Mouse (Mus musculus): Measurements from ENCODE around the gene Tmod3. TPM values are rescaled to one million over a fixed set of nuclear protein-coding genes. Genes with fewer than 3 reads are reported as not detected.
"Not testable (repeated sequence)": the region's sequence is repeated elsewhere in the genome, so short reads cannot be mapped to it uniquely, and the experiment has no call there.

Tmod3 gene
- polyA plus RNA-seq, 1 experiment from 2014 or later = 65.5 TPM

DNA sequence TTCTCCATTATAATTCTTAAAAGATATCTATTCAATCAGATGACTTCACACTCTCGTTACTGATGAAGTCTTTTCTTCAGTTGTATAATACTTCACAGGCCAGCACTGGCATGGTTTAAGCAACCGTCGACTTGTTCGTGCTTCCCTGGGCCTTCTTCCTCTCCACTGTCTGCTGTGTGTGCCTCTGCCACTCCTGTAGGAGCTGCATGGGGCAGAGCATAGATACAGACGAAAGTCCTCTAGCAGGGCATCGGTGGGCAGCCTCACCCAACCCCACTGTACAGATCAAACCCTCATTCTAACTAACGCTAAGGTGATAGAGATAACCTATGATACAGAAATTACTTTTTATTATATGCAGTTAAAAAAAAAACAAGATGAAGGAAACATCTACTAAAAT, 60.9 kb downstream of the Tmod3 start:
- Histone ChIP-seq H3K9ac (ENCODE audit: low read depth, low read length) (no peak overlapping the region), H3K36me3 (ENCODE audit: control insufficient read depth, insufficient read depth) (peaks cover 59% of the 10 kb centered on the region), H3K27ac (ENCODE audit: low read depth, low read length) (no peak overlapping the region), H3K9me3 (ENCODE audit: control insufficient read depth) (no peaks in the 10 kb centered on the region), H3K4me2 (replicated peaks; ENCODE audit: low read depth) (no peak overlapping the region), H3K27me3 (replicated peaks; ENCODE audit: control insufficient read depth, insufficient read depth, low read length) (no peaks in the 10 kb centered on the region), H3K4me3 (ENCODE audit: low read depth, low read length) (no peak overlapping the region), H3K4me1 (replicated peaks; ENCODE audit: control insufficient read depth, insufficient read depth, low read length) (no peaks in the 10 kb centered on the region)
- 86% methylated on average over 7 of the region's 7 CpGs for WGBS
- TF ChIP-seq CTCF (IDR thresholded peaks at IDR 0.05; ENCODE audit: low read depth) = no peak
- no peak for ATAC-seq

DNA sequence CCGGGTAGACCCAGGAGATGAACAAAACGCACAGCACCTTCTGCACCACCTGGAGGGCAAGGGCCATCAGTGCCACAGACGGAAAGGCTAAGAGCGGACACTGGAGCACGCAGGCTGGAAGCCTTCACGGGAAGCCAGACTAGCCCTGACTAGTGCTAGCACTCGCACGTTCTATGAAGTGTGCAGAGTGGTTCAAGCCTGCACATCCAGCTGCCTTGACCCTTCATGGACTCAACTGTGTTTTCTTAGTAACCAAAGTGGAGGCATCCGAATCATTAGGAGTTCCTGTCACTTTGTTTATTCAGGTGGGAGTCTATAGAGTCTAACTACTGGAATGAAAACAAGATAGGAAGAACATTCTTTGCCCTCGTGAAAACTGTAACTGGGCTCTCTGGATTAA, 63.5 kb downstream of the Tmod3 start:
- H3K36me3 ChIP-seq (ENCODE audit: control insufficient read depth, insufficient read depth) = peaks cover 34% of the 10 kb centered on the region
- H3K9ac ChIP-seq (ENCODE audit: low read depth, low read length) = no peak overlapping the region
- no peaks in the 10 kb centered on the region for H3K4me1 ChIP-seq (replicated peaks; ENCODE audit: control insufficient read depth, insufficient read depth, low read length)
- ATAC-seq = no peak
- H3K27ac ChIP-seq (ENCODE audit: low read depth, low read length) = no peak overlapping the region
- H3K4me2 ChIP-seq (replicated peaks; ENCODE audit: low read depth) = no peak overlapping the region
- no peaks in the 10 kb centered on the region for H3K9me3 ChIP-seq (ENCODE audit: control insufficient read depth)
- no peak for TF ChIP-seq CTCF (IDR thresholded peaks at IDR 0.05; ENCODE audit: low read depth)
- H3K27me3 ChIP-seq (replicated peaks; ENCODE audit: control insufficient read depth, insufficient read depth, low read length) = no peaks in the 10 kb centered on the region
- 72% methylated on average over 10 of the region's 10 CpGs for WGBS
- no peak overlapping the region for H3K4me3 ChIP-seq (ENCODE audit: low read depth, low read length)

DNA sequence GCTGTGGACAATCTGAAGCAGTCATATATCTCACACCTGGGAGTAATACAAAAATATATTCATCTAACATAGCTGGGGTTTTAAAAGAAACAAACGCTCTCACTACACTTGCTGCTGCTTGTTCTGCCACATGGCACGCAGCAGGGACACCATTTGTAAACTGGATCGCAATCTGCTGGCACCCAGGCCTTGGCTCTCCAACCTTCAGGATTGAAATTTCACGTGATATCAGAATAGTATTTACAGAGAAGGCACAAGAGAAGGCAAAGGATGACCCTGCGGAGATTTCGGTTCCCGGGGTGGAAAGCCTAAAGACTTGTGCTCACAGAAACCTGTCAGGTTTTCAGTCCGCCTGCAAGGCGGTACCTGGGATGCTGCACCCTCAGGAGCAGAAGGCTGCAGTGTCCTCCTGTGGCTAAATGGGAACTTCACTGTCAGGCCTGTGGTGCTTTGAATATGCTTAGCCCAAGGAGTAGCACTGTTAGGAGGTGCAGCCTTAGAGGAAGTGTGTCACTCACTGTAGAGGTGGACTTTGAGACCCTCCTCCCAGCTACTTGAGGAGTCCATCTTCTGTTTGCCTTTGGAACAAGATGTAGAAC, 65.0 kb downstream of the Tmod3 start:
- H3K4me1 ChIP-seq (replicated peaks; ENCODE audit: control insufficient read depth, insufficient read depth, low read length) = no peaks in the 10 kb centered on the region
- H3K27ac ChIP-seq (ENCODE audit: low read depth, low read length) = no peak overlapping the region
- no peaks in the 10 kb centered on the region for H3K9me3 ChIP-seq (ENCODE audit: control insufficient read depth)
- H3K4me2 ChIP-seq (replicated peaks; ENCODE audit: low read depth) = no peak overlapping the region
- H3K9ac ChIP-seq (ENCODE audit: low read depth, low read length) = no peak overlapping the region
- no peak for ATAC-seq
- no peak overlapping the region for H3K4me3 ChIP-seq (ENCODE audit: low read depth, low read length)
- peaks cover 24% of the 10 kb centered on the region for H3K36me3 ChIP-seq (ENCODE audit: control insufficient read depth, insufficient read depth)
- TF ChIP-seq CTCF (IDR thresholded peaks at IDR 0.05; ENCODE audit: low read depth) = no peak
- no peaks in the 10 kb centered on the region for H3K27me3 ChIP-seq (replicated peaks; ENCODE audit: control insufficient read depth, insufficient read depth, low read length)
- 81% methylated on average over 9 of the region's 9 CpGs for WGBS

GRCm38 (mm10) chr9:75488255-75488654, 71.2 kb downstream of the Tmod3 start:
- ATAC-seq = not testable (repeated sequence)
- 90% methylated on average over 7 of the region's 7 CpGs for WGBS

DNA sequence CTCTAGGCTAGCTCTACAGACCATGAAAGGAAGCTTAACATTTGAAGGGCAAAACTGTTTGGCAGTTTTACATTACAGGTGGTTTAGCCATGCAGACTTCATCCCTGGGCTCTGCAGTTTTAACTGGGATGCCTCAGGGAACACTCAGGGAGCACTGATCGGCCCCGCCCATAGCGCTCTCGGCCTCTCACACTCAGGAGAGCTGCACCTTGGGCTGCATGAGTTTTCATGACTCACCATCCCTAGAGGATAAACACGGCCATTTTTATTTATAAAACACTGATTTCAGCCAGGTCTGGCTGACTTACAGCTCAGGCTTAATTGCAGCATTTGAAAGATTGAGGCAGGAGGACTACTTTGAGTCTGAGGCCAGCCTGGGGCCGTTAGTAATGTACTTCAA, 74.2 kb downstream of the Tmod3 start:
- Histone ChIP-seq H3K27me3 (replicated peaks; ENCODE audit: control insufficient read depth, insufficient read depth, low read length) (no peaks in the 10 kb centered on the region), H3K9me3 (ENCODE audit: control insufficient read depth) (no peaks in the 10 kb centered on the region), H3K27ac (ENCODE audit: low read depth, low read length) (no peak overlapping the region), H3K9ac (ENCODE audit: low read depth, low read length) (no peak overlapping the region), H3K36me3 (ENCODE audit: control insufficient read depth, insufficient read depth) (no peaks in the 10 kb centered on the region), H3K4me3 (ENCODE audit: low read depth, low read length) (no peak overlapping the region), H3K4me2 (replicated peaks; ENCODE audit: low read depth) (no peak overlapping the region), H3K4me1 (replicated peaks; ENCODE audit: control insufficient read depth, insufficient read depth, low read length) (no peaks in the 10 kb centered on the region)
- WGBS = 72% methylated on average over 6 of the region's 6 CpGs
- no peak for TF ChIP-seq CTCF (IDR thresholded peaks at IDR 0.05; ENCODE audit: low read depth)
- no peak for ATAC-seq

More at GRCm38 (mm10) chr9:75488255-75488654, 71.2 kb downstream of the Tmod3 start:
- not testable (repeated sequence) for H3K4me3 ChIP-seq (ENCODE audit: low read depth, low read length); H3K27ac ChIP-seq (ENCODE audit: low read depth, low read length); H3K4me2 ChIP-seq (replicated peaks; ENCODE audit: low read depth); H3K27me3 ChIP-seq (replicated peaks; ENCODE audit: control insufficient read depth, insufficient read depth, low read length); H3K36me3 ChIP-seq (ENCODE audit: control insufficient read depth, insufficient read depth); H3K9ac ChIP-seq (ENCODE audit: low read depth, low read length); H3K4me1 ChIP-seq (replicated peaks; ENCODE audit: control insufficient read depth, insufficient read depth, low read length); H3K9me3 ChIP-seq (ENCODE audit: control insufficient read depth)

DNA sequence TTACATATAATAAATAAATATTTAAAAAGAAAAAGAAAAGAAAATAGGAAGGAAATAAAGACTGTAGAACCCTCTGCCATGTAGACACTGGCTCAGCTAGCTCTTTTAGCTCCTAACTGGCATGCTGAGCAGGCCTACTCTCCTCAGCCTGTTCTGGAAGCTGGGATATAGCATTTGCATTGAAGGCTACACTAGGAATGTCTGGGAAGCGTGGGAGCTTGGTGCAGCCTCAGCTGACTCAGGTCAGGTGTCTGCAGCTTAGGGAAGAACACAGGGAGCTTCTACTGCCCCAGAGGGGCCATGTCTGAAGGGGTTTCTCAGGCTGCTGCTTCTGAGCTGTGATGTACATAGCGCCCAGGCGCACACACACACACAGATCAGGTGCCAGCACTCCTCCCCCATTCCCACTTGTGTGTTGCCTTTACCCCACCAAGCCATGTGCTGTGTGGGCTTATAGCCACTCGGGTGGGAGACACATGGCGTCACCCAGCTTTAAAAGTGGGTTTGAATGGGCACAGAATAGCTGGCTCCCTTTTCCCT, 78.9 kb downstream of the Tmod3 start:
- WGBS = 91% methylated on average over 5 of the region's 5 CpGs
- TF ChIP-seq CTCF (IDR thresholded peaks at IDR 0.05; ENCODE audit: low read depth) = no peak
- Histone ChIP-seq H3K36me3 (ENCODE audit: control insufficient read depth, insufficient read depth) (no peaks in the 10 kb centered on the region), H3K9ac (ENCODE audit: low read depth, low read length) (no peak overlapping the region), H3K4me3 (ENCODE audit: low read depth, low read length) (no peak overlapping the region), H3K9me3 (ENCODE audit: control insufficient read depth) (no peaks in the 10 kb centered on the region), H3K27me3 (replicated peaks; ENCODE audit: control insufficient read depth, insufficient read depth, low read length) (no peaks in the 10 kb centered on the region), H3K27ac (ENCODE audit: low read depth, low read length) (no peak overlapping the region), H3K4me2 (replicated peaks; ENCODE audit: low read depth) (no peak overlapping the region), H3K4me1 (replicated peaks; ENCODE audit: control insufficient read depth, insufficient read depth, low read length) (no peaks in the 10 kb centered on the region)
- no peak for ATAC-seq

Measured in intestine, postnatal 0 days (tissue).